Mouse (Mus musculus) adrenal gland, postnatal 14 days (tissue): ENCODE data around the gene Psmc3ip. TPM values are rescaled to one million over a fixed set of nuclear protein-coding genes. Genes with fewer than 3 reads are reported as not detected.

ENCODE experiments used
- DNase-seq: peaks from one replicate; pipeline ENCODE4 v3.0.0; 2021; ENCODE audit warnings: mixed read lengths
- total RNA-seq: library from RNA; stranded (reverse); gene quantifications from 2 replicates; pipeline ENCODE4 v1.2.3, GENCODE M21; 2021

Gene Psmc3ip
- total RNA-seq, 1 experiment from 2014 or later: 8.8 TPM

- no peak for DNase-seq
Measured at GRCm38 (mm10) chr11:101078121-101078520, 17.1 kb downstream of the Psmc3ip start, which contains the start of gene Hsd17b1. Gene Hsd17b1, plus strand, starts transcription at chr11:101078411.

- DNase-seq: no peak
Measured at GRCm38 (mm10) chr11:101071810-101072428, 23.3 kb downstream of the Psmc3ip start.

GRCm38 (mm10) chr11:101070987-101071386 lies 24.2 kb downstream of the Psmc3ip start:
- DNase-seq: no peak

GRCm38 (mm10) chr11:101070189-101070527 lies 25.1 kb downstream of the Psmc3ip start:
- no peak for DNase-seq

GRCm38 (mm10) chr11:101069391-101070188 lies 25.6 kb downstream of the Psmc3ip start, which contains the start of gene Naglu:
Gene Naglu, plus strand, starts transcription at chr11:101070012.
- peak; percentile 99 for DNase-seq

- peak; percentile 93 for DNase-seq
Measured at GRCm38 (mm10) chr11:101066549-101067412, 28.5 kb downstream of the Psmc3ip start.

GRCm38 (mm10) chr11:101065002-101065401 lies 30.2 kb downstream of the Psmc3ip start:
- peak; percentile 60 for DNase-seq

- no peak for DNase-seq
Measured at GRCm38 (mm10) chr11:101064462-101064861, 30.8 kb downstream of the Psmc3ip start.

- peak; percentile 74 for DNase-seq
Measured at GRCm38 (mm10) chr11:101063676-101064327, 31.4 kb downstream of the Psmc3ip start.

GRCm38 (mm10) chr11:101062971-101063675 lies 32.1 kb downstream of the Psmc3ip start:
- no peak for DNase-seq

- DNase-seq: peak; percentile 58
Measured at GRCm38 (mm10) chr11:101062165-101062884, 32.9 kb downstream of the Psmc3ip start.

GRCm38 (mm10) chr11:101061049-101061448 lies 34.2 kb downstream of the Psmc3ip start:
- no peak for DNase-seq

- peak; percentile 80 for DNase-seq
Measured at GRCm38 (mm10) chr11:101060126-101060525, 35.1 kb downstream of the Psmc3ip start.

- no peak for DNase-seq
Measured at GRCm38 (mm10) chr11:101059473-101059872, 35.8 kb downstream of the Psmc3ip start.

GRCm38 (mm10) chr11:101058726-101059125 lies 36.5 kb downstream of the Psmc3ip start:
- DNase-seq: no peak

- peak; percentile 92 for DNase-seq
Measured at GRCm38 (mm10) chr11:101057860-101058259, 37.4 kb downstream of the Psmc3ip start.

GRCm38 (mm10) chr11:101056885-101057284 lies 38.4 kb downstream of the Psmc3ip start:
- peak; percentile 43 for DNase-seq

GRCm38 (mm10) chr11:101055418-101055817 lies 39.8 kb downstream of the Psmc3ip start:
- DNase-seq: no peak

GRCm38 (mm10) chr11:101053974-101054373 lies 41.3 kb downstream of the Psmc3ip start:
- no peak for DNase-seq

- DNase-seq: peak; percentile 43
Measured at GRCm38 (mm10) chr11:101052751-101053473, 42.3 kb downstream of the Psmc3ip start.
